Mouse (Mus musculus): ENCODE results near the gene Plk4.

- TF ChIP-seq CEBPB (IDR thresholded peaks at IDR 0.05; ENCODE audit: insufficient read depth, poor library complexity, severe bottlenecking) (no peak), POLR2A (IDR thresholded peaks at IDR 0.05; ENCODE audit: insufficient read length, low read depth) (no peak), MAX (IDR thresholded peaks at IDR 0.05; ENCODE audit: low read depth) (no peak), MYOG (IDR thresholded peaks at IDR 0.05; ENCODE audit: control insufficient read depth in 1 of 3, insufficient read depth in 1 of 3, insufficient read length in 2 of 3, low read depth in 2 of 3) (no peak), USF1 (IDR thresholded peaks at IDR 0.05; ENCODE audit: low read depth) (no peak), REST (IDR thresholded peaks at IDR 0.05; ENCODE audit: insufficient read depth, insufficient read length) (no peak)
Observed at GRCm38 (mm10) chr3:40800373-40800823, 579 bp downstream of the Plk4 start.
